Mouse (Mus musculus): ENCODE measurements around the gene Snrpd3.
"Not testable (repeated sequence)": the region's sequence is repeated elsewhere in the genome, so short reads cannot be mapped to it uniquely, and the experiment has no call there.

DNA sequence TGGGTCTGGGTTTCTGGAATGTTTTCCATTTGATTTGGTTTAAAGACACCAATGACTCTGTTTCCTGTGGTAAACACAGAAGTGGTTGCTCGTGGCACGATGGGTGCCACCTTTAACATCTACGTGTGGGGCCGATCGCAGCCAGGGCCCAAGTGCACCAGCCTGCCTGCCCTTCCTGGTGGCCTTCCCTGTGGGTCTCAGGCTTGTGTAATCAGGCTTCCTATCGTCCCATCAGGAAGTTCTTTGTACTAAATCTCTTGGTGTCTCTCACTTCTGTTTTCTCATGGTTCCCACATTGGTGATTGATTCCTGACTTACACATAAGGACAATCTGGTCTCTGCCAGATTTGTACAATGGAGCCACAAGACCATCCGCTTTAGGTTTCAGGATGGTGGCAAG is 18.1 kb upstream of the Snrpd3 start:
- not testable (repeated sequence) for TF ChIP-seq POLR2A, CTCF (IDR thresholded peaks at IDR 0.05; ENCODE audit: extremely low read depth, insufficient read depth, low read length)
